Mouse (Mus musculus): ENCODE results near the gene Tusc2. TPM values are rescaled to one million over a fixed set of nuclear protein-coding genes. Genes with fewer than 3 reads are reported as not detected.

The Tusc2 gene
- polyA plus RNA-seq, 1 experiment from 2014 or later, result 54.1 TPM

DNA sequence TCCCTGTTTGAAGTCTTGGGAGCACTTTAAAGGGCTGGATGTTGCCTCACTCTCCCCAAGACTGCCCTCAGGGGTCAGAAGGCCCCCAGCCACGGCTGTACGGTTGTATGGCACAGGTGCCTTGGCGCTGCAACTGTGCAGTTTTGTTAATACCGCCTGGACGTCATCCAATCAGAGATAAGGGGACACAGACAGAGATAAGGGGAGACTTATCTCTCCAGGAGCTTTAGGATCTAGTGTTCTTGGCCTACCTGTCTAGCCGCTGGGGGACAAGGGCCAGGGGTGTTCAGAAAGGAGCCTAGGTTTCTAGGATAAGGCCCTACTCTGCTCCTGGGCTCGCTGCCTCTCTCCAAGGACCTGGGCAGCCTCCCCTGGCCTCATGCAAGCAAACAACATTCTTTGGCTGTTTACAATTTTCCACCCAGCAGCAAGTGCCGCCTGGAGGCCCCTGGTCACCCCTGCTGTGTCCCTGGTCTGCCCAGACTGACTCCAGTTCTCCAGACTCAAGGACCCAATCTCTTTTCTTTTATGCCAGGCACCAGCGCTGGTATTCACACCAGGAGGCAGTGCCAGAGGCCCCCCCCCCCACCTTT is 44.7 kb downstream of the Tusc2 start:
- Histone ChIP-seq H3K27me3 (no peaks in the 10 kb centered on the region), H3K27ac (no peak overlapping the region), H3K4me1 (peaks cover 62% of the 10 kb centered on the region), H3K9me3 (no peaks in the 10 kb centered on the region), H3K9ac (no peak overlapping the region), H3K36me3 (no peaks in the 10 kb centered on the region), H3K4me2 (replicated peaks) (no peak overlapping the region), H3K4me3 (no peak overlapping the region)
- no peak for ATAC-seq (ENCODE audit: insufficient number of reproducible peaks, insufficient read depth, low FRiP score, low TSS enrichment)
- 56% methylated on average over 9 of the region's 9 CpGs for WGBS

DNA sequence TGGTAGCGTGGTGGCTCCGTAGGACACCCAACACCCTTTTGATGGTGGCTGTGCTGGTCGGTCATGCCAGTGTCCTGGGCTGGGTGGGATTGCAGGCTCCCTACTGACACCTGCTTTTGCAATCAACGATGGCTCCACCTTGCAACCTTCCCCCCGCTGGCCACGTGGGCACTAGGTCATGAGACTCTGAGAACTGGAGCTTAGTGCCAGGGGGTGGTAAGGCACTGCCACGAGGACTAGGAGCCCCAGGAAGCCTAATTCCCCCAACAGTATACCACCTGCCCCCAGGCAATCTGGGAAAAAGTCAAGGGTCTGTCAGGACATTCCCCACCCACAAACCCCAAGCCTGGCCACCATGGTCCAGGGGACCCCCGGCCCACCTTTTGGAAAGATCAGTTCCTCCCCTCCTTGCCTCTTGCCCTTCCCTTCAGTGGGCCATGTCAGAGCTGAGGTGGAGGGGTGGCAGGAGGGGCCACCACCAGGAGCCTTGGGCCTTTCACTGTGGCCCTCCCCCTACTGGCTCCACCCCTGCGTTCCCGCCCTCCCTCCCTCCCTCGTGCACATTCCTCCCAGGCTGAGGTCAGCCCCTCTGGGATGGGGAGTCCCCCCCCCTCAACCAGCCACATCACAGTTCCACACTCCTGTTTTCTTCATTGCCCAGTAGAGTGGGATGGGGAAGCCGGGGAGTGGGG is 45.8 kb downstream of the Tusc2 start, which contains the start of gene Sema3b:
Sema3b (minus strand) TSS at position 489 of the 692 bp plus-strand sequence.
- peak within 1 kb of the TSS; percentile 5; the same call in 1 of the 2 replicates for H3K4me2 ChIP-seq (replicated peaks)
- H3K9ac ChIP-seq, result no peak within 1 kb of the TSS
- H3K4me1 ChIP-seq, result peaks cover 62% of the 10 kb centered on the region
- no peaks in the 10 kb centered on the region for H3K9me3 ChIP-seq
- peak within 1 kb of the TSS; percentile 17; the same call in 1 of the 2 replicates for H3K27ac ChIP-seq
- ATAC-seq (ENCODE audit: insufficient number of reproducible peaks, insufficient read depth, low FRiP score, low TSS enrichment), result no peak
- 0 out of 2 replicates have a peak, but pooled peaks cover 2% of the 10 kb centered on the region for H3K36me3 ChIP-seq
- no peak within 1 kb of the TSS for H3K4me3 ChIP-seq
- no peaks in the 10 kb centered on the region for H3K27me3 ChIP-seq
- WGBS, result 37% methylated on average over 12 of the region's 12 CpGs

DNA sequence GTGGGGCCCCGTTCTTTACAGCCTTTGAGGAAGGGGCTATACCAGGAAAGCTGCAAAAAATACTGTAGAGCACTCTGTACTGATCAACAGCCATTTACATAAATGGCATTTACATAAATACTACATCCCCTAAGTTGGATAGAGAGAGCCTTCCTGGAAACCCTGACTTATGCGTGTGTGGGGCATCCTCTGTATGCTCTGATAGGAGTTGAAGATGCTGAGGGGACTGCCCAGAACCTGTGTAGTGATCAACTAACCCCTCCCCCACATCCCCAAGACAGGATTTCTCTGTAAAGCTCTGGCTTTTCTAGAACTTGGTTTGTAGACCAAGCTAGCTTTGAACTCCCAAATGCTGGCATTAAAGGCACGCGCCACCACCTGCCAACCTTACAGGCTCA is 46.4 kb downstream of the Tusc2 start:
- Histone ChIP-seq H3K9me3 (no peaks in the 10 kb centered on the region), H3K4me1 (peaks cover 57% of the 10 kb centered on the region), H3K4me3 (no peak overlapping the region), H3K4me2 (replicated peaks) (peak overlapping the region; percentile 5; the same call in 1 of the 2 replicates), H3K9ac (no peak overlapping the region), H3K27me3 (no peaks in the 10 kb centered on the region), H3K27ac (peak overlapping the region; percentile 17; the same call in 1 of the 2 replicates), H3K36me3 (peaks cover 7% of the 10 kb centered on the region; the same call in 1 of the 2 replicates)
- ATAC-seq (ENCODE audit: insufficient number of reproducible peaks, insufficient read depth, low FRiP score, low TSS enrichment), result no peak
- 63% methylated on average over 4 of the region's 4 CpGs for WGBS

DNA sequence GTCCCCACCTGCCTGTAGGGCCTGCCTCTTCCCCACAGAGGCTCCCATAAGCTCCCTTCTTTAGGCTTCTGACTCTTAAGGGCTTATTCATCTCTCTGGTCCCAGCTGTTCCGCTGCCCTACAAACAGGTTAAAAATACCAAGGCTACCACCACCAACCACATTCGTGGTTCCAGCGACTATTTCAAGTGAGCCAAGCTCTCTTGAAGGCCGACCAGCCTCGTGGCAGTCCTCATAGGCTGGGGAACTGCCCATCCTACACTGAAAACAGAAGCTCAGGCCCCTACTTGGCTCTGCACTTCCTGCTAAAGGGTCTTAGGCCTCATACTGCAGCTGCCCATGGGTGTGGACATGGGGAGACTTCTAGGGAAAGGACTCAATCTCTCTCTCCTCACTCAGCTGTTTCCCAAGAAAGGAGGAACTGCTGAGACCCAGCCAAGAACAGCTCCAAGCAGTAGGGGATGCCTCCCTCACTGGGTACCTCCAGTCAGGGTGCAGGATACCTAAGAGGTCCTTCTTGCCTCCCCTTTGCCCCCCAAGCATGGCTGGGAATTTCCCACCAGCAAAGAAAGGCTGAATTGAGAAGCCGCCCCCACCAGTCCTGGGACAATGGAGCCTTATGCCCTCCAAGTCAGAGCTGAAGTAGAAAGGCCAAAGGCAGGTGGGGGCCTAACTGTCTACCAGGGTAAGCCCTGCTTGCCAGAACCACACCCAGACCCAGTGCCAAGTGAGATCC is 48.6 kb downstream of the Tusc2 start:
- 72% methylated on average over 6 of the region's 6 CpGs for WGBS
- no peaks in the 10 kb centered on the region for H3K9me3 ChIP-seq
- no peaks in the 10 kb centered on the region for H3K27me3 ChIP-seq
- H3K4me1 ChIP-seq, result peaks cover 35% of the 10 kb centered on the region
- H3K36me3 ChIP-seq, result peaks cover 29% of the 10 kb centered on the region
- peak overlapping the region; percentile 95 for H3K27ac ChIP-seq
- H3K4me2 ChIP-seq (replicated peaks), result peak overlapping the region; percentile 70
- peak; percentile 22; the same call in 1 of the 2 replicates for ATAC-seq (ENCODE audit: insufficient number of reproducible peaks, insufficient read depth, low FRiP score, low TSS enrichment)
- H3K4me3 ChIP-seq, result peak overlapping the region; percentile 35
- H3K9ac ChIP-seq, result peak overlapping the region; percentile 73

DNA sequence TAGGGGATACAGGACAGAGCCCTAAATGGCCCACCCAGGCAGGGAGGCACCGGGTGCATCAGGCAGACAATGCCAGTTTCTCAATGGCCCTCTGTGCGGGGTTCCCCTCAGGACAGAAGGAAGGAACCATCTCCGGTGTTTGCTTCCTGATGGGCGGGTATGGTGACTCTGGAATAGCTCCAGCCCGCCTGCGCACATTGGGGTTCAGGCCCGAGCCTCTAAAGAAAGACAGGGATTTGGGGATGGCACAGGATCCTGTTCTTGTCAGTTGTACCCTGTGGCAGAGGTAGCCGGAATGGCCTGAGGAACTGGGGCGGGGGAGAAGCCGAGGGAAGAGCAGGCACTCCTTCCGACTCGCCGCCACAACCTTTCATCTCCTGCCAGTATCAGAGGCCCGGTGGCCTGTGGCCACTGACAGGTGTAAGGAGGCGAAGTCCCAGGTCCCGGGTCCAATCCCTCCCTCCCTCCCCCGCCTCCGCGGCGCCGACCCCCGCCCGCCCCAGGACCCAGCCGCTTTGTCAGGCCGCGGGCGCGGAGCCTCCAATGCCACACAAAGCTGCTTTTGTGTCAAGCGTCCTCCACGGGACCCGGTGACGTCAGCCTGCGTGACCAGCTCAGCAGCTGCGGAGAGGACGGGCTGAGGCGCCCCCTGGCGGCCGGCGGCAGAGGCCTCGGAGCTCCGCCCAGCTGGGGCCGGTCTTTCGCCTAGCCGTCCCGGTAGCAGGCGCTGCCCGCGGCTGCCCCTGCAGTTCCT is 49.3 kb downstream of the Tusc2 start:
- Histone ChIP-seq H3K4me2 (replicated peaks) (peak overlapping the region; percentile 70), H3K4me3 (peak overlapping the region; percentile 35), H3K27me3 (no peaks in the 10 kb centered on the region), H3K27ac (peak overlapping the region; percentile 95), H3K9me3 (no peaks in the 10 kb centered on the region), H3K36me3 (peaks cover 34% of the 10 kb centered on the region), H3K9ac (peak overlapping the region; percentile 73), H3K4me1 (peaks cover 30% of the 10 kb centered on the region)
- 4% methylated on average over 36 of the region's 48 CpGs for WGBS
- peak; percentile 89 for ATAC-seq (ENCODE audit: insufficient number of reproducible peaks, insufficient read depth, low FRiP score, low TSS enrichment)

DNA sequence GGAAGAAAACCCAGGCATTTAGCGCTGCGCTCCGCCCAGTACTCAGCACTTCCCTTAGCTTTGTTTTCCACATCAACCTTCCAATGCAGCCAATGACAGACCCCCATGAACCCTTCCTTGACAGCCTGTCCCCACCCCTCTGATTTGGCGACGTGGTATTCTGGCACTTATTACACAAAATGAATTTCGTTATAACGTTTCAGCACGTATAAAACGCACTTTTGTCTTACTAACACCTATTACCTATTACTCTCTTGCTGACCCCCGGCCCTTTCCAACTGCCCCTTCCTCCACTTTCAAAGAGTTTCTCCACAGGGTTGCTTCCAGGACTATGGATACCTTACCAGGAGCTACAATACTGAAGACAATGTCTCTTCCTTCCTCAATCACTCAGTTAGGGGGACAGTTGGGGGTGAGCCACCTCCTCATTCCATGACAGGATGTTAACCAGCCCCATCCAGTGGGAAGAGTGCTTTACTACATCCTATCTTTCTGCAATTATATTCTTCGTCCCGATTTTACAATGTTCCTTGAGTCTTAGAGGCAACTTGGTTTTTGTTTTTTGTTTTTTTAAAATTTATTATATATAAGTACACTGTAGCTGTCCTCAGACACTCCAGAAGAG is 50.0 kb downstream of the Tusc2 start:
- Histone ChIP-seq H3K9me3 (no peaks in the 10 kb centered on the region), H3K4me3 (peak overlapping the region; percentile 35; the same call in 1 of the 2 replicates), H3K27me3 (no peaks in the 10 kb centered on the region), H3K4me2 (replicated peaks) (peak overlapping the region; percentile 70), H3K27ac (peak overlapping the region; percentile 95), H3K36me3 (peaks cover 38% of the 10 kb centered on the region), H3K9ac (peak overlapping the region; percentile 73; the same call in 1 of the 2 replicates), H3K4me1 (peaks cover 24% of the 10 kb centered on the region)
- ATAC-seq (ENCODE audit: insufficient number of reproducible peaks, insufficient read depth, low FRiP score, low TSS enrichment), result peak; percentile 4; the same call in 1 of the 2 replicates
- 14% methylated on average over 12 of the region's 12 CpGs for WGBS

DNA sequence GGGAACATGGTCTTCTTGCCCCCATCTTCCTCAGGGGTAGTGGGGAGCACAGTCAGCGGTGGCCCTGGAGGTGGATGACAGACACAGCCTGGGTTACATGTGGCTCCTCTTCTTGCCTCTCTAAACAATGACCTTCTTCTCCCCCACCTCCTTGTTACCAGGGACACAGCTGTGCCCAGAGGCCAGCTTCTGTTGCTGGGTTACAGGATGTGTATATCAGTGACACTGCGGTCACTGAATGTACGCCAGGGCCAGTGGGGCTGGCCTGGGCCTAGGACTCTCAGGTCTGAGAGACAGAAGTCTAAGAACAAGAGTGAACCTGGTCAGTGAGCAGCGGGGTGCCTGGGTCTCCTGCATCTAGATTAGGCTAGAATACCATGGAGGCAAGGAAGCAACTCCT is 52.0 kb downstream of the Tusc2 start:
- no peak overlapping the region for H3K4me2 ChIP-seq (replicated peaks)
- H3K9me3 ChIP-seq, result no peaks in the 10 kb centered on the region
- H3K9ac ChIP-seq, result no peak overlapping the region
- H3K27ac ChIP-seq, result no peak overlapping the region
- H3K36me3 ChIP-seq, result peaks cover 58% of the 10 kb centered on the region
- peaks cover 11% of the 10 kb centered on the region for H3K4me1 ChIP-seq
- H3K4me3 ChIP-seq, result no peak overlapping the region
- H3K27me3 ChIP-seq, result no peaks in the 10 kb centered on the region
- 61% methylated on average over 4 of the region's 4 CpGs for WGBS
- ATAC-seq (ENCODE audit: insufficient number of reproducible peaks, insufficient read depth, low FRiP score, low TSS enrichment), result no peak

Other genes starting within 250 kb of the Tusc2 start
- 12.4 and 13.2 TPM in 2 replicates for gene Hemk1, start 224.9 kb upstream of the Tusc2 start, polyA plus RNA-seq (2016; fragmentation: Nextera tagmentation; extraction: Ambion mirVana)
- 1.4 and 1.8 TPM in 2 replicates for gene 6430571L13Rik, start 222.7 kb upstream of the Tusc2 start, polyA plus RNA-seq (2016; fragmentation: Nextera tagmentation; extraction: Ambion mirVana)
- 1.1 and 1.2 TPM in 2 replicates for gene Cacna2d2, start 163.6 kb upstream of the Tusc2 start, polyA plus RNA-seq (2016; fragmentation: Nextera tagmentation; extraction: Ambion mirVana)
- 49.7 and 50.1 TPM in 2 replicates for gene Tmem115, start 29.3 kb upstream of the Tusc2 start, polyA plus RNA-seq (2016; fragmentation: Nextera tagmentation; extraction: Ambion mirVana)
- gene Cyb561d2, start 21.1 kb upstream of the Tusc2 start, polyA plus RNA-seq (2016; fragmentation: Nextera tagmentation; extraction: Ambion mirVana), result 17.2 and 17.7 TPM in 2 replicates
- gene Nprl2, start 21.0 kb upstream of the Tusc2 start, polyA plus RNA-seq (2016; fragmentation: Nextera tagmentation; extraction: Ambion mirVana), result 40.8 and 46.3 TPM in 2 replicates
- 1.3 and 1.7 TPM in 2 replicates for gene Zmynd10, start 16.0 kb upstream of the Tusc2 start, polyA plus RNA-seq (2016; fragmentation: Nextera tagmentation; extraction: Ambion mirVana)
- 54.0 and 55.6 TPM in 2 replicates for gene Rassf1, start 11.7 kb upstream of the Tusc2 start, polyA plus RNA-seq (2016; fragmentation: Nextera tagmentation; extraction: Ambion mirVana)
- 132 and 134 TPM in 2 replicates for gene Hyal2, start 4.7 kb downstream of the Tusc2 start, polyA plus RNA-seq (2016; fragmentation: Nextera tagmentation; extraction: Ambion mirVana)
- gene Hyal1, start 13.7 kb downstream of the Tusc2 start, polyA plus RNA-seq (2016; fragmentation: Nextera tagmentation; extraction: Ambion mirVana), result 12.2 and 13.2 TPM in 2 replicates
- gene Naa80, start 15.6 kb downstream of the Tusc2 start, polyA plus RNA-seq (2016; fragmentation: Nextera tagmentation; extraction: Ambion mirVana), result 15.0 and 15.4 TPM in 2 replicates
- gene Hyal3, start 17.6 kb downstream of the Tusc2 start, polyA plus RNA-seq (2016; fragmentation: Nextera tagmentation; extraction: Ambion mirVana), result 1.4 and 1.5 TPM in 2 replicates
- gene Ifrd2, start 24.4 kb downstream of the Tusc2 start, polyA plus RNA-seq (2016; fragmentation: Nextera tagmentation; extraction: Ambion mirVana), result 35.8 and 36.9 TPM in 2 replicates
- 3.8 and 6.9 TPM in 2 replicates for gene Sema3b, start 46.0 kb downstream of the Tusc2 start, polyA plus RNA-seq (2016; fragmentation: Nextera tagmentation; extraction: Ambion mirVana)
- gene Gnai2, start 72.1 kb downstream of the Tusc2 start, polyA plus RNA-seq (2016; fragmentation: Nextera tagmentation; extraction: Ambion mirVana), result 439 and 443 TPM in 2 replicates
- gene Slc38a3, start 106.3 kb downstream of the Tusc2 start, polyA plus RNA-seq (2016; fragmentation: Nextera tagmentation; extraction: Ambion mirVana), result 8.2 and 8.3 TPM in 2 replicates
- 1.4 and 3.0 TPM in 2 replicates for gene Gnat1, start 116.5 kb downstream of the Tusc2 start, polyA plus RNA-seq (2016; fragmentation: Nextera tagmentation; extraction: Ambion mirVana)
- 52.4 and 53.1 TPM in 2 replicates for gene Sema3f, start 147.2 kb downstream of the Tusc2 start, polyA plus RNA-seq (2016; fragmentation: Nextera tagmentation; extraction: Ambion mirVana)
- 232 and 261 TPM in 2 replicates for gene Rbm5, start 207.7 kb downstream of the Tusc2 start, polyA plus RNA-seq (2016; fragmentation: Nextera tagmentation; extraction: Ambion mirVana)

Measured in embryonic facial prominence, embryonic 12.5 days (tissue).